Mouse (Mus musculus) forebrain, embryonic 14.5 days (tissue): Measurements from ENCODE around the gene Cd300a. TPM values are rescaled to one million over a fixed set of nuclear protein-coding genes. Genes with fewer than 3 reads are reported as not detected.

Experiments used
- ATAC-seq: fragments of 200-750 bp; cut with Nextera tagmentation; 2 replicates; pipeline ENCODE4 v1.8.0; 2017; ENCODE audit warnings: mild to moderate bottlenecking, moderate library complexity
- DNase-seq: peaks from one replicate; pipeline ENCODE4 v3.0.0-alpha.2; 2015; ENCODE audit warnings: low spot score
- H3K27ac ChIP-seq: fragments of 300-500 bp; sonication (generic); 2 replicates; pipeline ENCODE4 v1.5.1; 2014; ENCODE audit warnings: low read depth, mild to moderate bottlenecking, control low read depth, low read length, moderate library complexity
- H3K27me3 ChIP-seq: fragments of 300-500 bp; sonication (generic); replicated peaks from 2 replicates; pipeline ENCODE4 v1.6.1; 2014; ENCODE audit warnings: low read length, control low read depth, mixed read lengths; ENCODE audit not compliant: control insufficient read depth, insufficient read depth
- H3K36me3 ChIP-seq: fragments of 300-500 bp; sonication (generic); 2 replicates; pipeline ENCODE4 v1.6.1; 2014; ENCODE audit warnings: low read length, control low read depth; ENCODE audit not compliant: control insufficient read depth, insufficient read depth
- H3K4me1 ChIP-seq: fragments of 300-500 bp; sonication (generic); 2 replicates; pipeline ENCODE4 v1.6.1; 2014; ENCODE audit warnings: antibody characterized with exemption, low read length, control low read depth; ENCODE audit not compliant: control insufficient read depth, insufficient read depth
- H3K4me2 ChIP-seq: fragments of 300-500 bp; sonication (generic); 2 replicates; pipeline ENCODE4 v1.6.1; 2014; ENCODE audit warnings: mild to moderate bottlenecking, control low read depth, low read length
- H3K4me3 ChIP-seq: fragments of 300-500 bp; sonication (generic); 2 replicates; pipeline ENCODE4 v1.5.1; 2014; ENCODE audit warnings: low read depth, low read length, control low read depth
- H3K9ac ChIP-seq: fragments of 300-500 bp; sonication (generic); 2 replicates; pipeline ENCODE4 v1.6.1; 2014; ENCODE audit warnings: mild to moderate bottlenecking, low read length, control low read depth, moderate library complexity
- H3K9me3 ChIP-seq: fragments of 300-500 bp; sonication (generic); replicated peaks from 2 replicates; pipeline ENCODE4 v1.6.1; 2016; ENCODE audit warnings: low read length, control low read depth, mixed read lengths; ENCODE audit not compliant: control insufficient read depth
- WGBS: fragments of 180-500 bp; shearing (Covaris S2); extraction: QIAGEN DNeasy Blood & Tissue Kit; methylation state at CpG from one replicate; pipeline ENCODE4 v1.1.7; 2014; 5-methylcytosine and 5-hydroxymethylcytosine counted together
- polyA plus RNA-seq: library from polyadenylated mRNA; unstranded; fragments of >200 nt; fragmentation: Nextera tagmentation; extraction: Ambion mirVana; gene quantifications from 2 replicates; pipeline ENCODE4 v1.2.1, GENCODE M21; 2014

Cd300a gene
- polyA plus RNA-seq, 1 experiment from 2014 or later = 1.0 TPM

DNA sequence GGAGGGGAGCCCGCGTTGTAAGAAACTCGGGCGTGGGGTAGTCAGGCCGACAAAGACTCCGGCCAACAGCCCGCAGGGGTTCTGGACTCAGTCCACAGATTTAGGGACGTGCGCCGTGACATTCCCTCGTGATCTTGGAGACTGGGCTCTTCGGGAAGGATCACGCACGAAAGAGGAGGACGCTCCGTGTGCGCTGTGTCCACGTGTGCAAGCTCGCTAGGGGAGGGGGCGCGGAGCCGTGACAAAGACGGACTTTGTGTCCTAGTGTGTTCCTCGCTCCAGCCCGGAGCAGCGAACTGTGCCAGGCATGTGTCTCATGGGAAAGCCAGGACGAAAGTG lies 38.6 kb upstream of the Cd300a start:
- peak; percentile 48 for DNase-seq

DNA sequence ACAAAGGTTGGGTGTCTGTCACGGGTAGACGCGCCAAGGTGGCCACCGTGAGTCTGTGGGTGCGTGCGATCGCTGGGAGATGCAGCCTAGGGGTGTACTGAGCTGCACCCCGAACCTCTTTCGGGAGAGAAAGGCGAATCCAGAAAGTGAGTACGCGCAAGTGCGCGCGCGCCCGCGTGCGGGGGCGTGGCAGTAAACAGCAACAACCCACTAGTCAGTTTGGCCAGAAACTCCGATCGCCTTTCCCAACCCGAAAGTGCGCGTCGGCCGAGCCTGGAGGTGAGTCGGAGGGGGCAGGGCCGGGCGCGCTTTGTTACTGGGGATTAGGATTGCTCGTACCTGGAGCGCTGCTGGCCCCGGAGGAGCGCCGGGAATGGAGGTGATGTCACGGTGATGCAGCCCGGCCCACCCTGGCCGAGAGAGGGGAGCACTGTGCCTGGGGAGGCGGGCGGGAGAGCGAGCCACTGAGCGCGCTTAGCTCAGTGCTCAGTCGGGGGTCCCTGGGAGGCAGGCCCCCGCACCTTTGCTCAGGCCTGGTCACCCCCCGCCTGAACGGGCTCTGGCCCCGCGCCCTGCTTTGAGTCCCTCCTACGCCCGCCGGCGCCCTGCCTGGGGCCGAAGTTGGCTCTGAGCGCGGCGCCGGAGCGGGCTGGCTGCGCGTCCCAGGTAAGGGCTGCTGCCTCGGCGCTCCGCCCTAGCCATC lies 38.1 kb upstream of the Cd300a start:
- H3K27me3 ChIP-seq = peaks cover 52% of the 10 kb centered on the region
- ATAC-seq = peak; percentile 60
- WGBS = under 1% methylated on average over 61 of the region's 65 CpGs
- H3K27ac ChIP-seq = no peak overlapping the region
- H3K4me2 ChIP-seq = peak overlapping the region; percentile 95
- H3K4me3 ChIP-seq = peak overlapping the region; percentile 56
- H3K36me3 ChIP-seq = no peaks in the 10 kb centered on the region
- H3K9ac ChIP-seq = peak overlapping the region; percentile 59
- DNase-seq = peak; percentile 51
- H3K9me3 ChIP-seq = no peaks in the 10 kb centered on the region
- peaks cover 14% of the 10 kb centered on the region for H3K4me1 ChIP-seq

More for the DNA sequence above, 38.6 kb upstream of the Cd300a start:
- no peaks in the 10 kb centered on the region for H3K36me3 ChIP-seq
- WGBS = under 1% methylated on average over 27 of the region's 27 CpGs
- peak overlapping the region; percentile 56 for H3K4me3 ChIP-seq
- H3K4me2 ChIP-seq = peak overlapping the region; percentile 95
- H3K4me1 ChIP-seq = peaks cover 14% of the 10 kb centered on the region
- peak; percentile 63 for ATAC-seq
- peaks cover 52% of the 10 kb centered on the region for H3K27me3 ChIP-seq
- H3K9ac ChIP-seq = peak overlapping the region; percentile 59
- no peaks in the 10 kb centered on the region for H3K9me3 ChIP-seq
- H3K27ac ChIP-seq = no peak overlapping the region

DNA sequence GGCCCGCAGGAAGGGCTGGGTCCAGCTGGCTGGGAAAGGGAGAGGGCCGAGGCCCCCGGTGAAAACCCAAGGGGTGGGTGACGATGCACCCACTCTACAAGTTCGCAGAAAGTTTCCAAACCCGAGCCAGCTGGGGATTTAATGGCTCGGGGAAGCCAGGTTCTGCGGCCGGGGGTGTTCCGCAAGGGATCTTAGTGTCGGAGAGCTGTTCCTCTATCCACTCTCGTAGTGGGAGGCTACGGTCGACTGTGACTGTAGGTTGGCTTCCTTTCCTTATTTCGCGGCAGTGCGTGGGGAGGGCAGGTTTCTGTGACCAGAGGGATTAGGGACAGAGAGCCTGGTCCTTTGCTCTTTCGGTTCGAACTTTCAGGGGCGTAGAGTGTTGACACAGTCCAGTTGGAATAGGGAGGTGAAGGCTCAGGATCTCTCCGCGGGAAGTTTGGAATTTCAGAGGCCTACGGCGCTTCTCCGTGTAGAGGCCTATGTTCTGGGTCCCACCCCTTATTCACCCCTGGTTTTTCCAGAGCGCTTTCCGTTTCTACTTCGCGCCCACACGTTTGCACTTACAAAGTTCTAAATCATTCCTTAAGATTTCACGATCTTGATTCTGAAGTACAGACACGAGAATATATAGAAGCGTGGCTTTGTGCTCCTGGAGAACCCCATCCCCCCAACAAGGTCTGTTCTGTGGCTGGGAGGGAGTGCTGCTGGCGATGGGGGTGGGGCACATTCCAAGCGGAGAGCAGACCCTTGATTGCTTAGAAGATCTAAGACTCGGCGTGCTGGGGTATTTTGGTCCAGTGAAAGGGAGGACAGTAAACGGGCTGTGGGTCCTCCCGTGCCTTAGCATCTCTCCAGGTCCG lies 37.3 kb upstream of the Cd300a start:
- H3K4me1 ChIP-seq = peaks cover 14% of the 10 kb centered on the region
- 2% methylated on average over 40 of the region's 40 CpGs for WGBS
- H3K9ac ChIP-seq = peak overlapping the region; percentile 59
- ATAC-seq (no peak; the same call in 1 of the 2 replicates), DNase-seq (no peak)
- no peak overlapping the region for H3K27ac ChIP-seq
- peaks cover 52% of the 10 kb centered on the region for H3K27me3 ChIP-seq
- H3K9me3 ChIP-seq = no peaks in the 10 kb centered on the region
- peak overlapping the region; percentile 95 for H3K4me2 ChIP-seq
- H3K4me3 ChIP-seq = peak overlapping the region; percentile 56
- H3K36me3 ChIP-seq = no peaks in the 10 kb centered on the region

DNA sequence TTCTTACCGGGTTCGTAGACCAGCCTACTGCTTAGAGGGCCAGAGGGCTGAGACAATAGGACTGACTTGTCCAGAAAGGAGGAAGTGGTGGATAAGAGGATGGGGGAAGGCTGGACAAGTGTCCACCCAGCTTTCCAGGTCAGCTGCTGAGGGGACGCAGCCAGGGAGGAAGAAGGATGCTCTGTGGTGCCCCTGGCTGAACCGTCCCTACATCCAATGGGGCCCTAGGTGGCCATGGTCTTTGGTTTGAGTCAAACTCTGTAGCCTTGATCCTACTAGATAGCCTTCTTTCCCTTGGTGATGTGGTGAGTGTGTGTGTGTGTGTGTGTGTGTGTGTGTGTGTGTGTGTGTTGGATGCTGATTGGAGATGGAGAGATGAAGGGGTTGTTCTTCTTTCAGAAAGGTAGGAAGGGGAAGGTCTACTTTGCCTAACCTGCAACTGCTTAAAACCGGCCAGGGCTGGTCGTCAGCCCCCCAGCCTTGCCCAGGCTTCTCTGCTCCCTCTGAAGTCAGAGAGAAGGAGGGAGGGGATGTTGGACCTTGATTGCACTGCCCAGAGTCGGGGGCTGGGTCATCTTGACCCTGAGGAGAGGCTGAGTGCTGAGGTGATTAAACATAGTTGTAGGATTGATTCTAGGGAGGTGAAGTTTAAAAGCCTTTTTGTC lies 36.5 kb upstream of the Cd300a start:
- Histone ChIP-seq H3K4me3 (peak overlapping the region; percentile 56), H3K27me3 (peaks cover 52% of the 10 kb centered on the region), H3K4me1 (peaks cover 14% of the 10 kb centered on the region), H3K9me3 (no peaks in the 10 kb centered on the region), H3K4me2 (peak overlapping the region; percentile 95; the same call in 1 of the 2 replicates), H3K27ac (no peak overlapping the region), H3K9ac (no peak overlapping the region), H3K36me3 (no peaks in the 10 kb centered on the region)
- WGBS = 25% methylated on average over 7 of the region's 7 CpGs
- ATAC-seq (no peak), DNase-seq (no peak)

DNA sequence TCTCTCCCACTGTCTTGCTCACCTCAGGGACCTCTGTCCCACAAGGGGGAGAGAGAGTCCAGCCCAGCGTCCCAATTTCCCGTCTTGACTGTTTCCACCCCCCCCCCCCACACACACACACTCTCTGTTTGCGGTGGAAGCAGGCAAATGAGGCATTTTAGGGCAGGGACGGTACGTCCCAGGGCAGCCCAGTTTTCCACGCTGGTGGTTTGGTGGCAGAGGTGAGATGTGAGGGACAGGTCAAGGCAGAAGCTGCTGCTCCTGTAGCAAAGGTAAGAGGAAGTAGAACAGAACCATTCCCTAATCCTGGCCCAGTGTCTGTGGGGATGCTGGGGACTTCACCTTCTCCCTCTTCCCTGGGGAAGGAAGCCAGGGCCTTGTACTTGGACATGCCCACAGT lies 35.3 kb upstream of the Cd300a start:
- ATAC-seq (no peak), DNase-seq (no peak)
- WGBS = 82% methylated on average over 6 of the region's 6 CpGs
- no peaks in the 10 kb centered on the region for H3K9me3 ChIP-seq
- no peak overlapping the region for H3K9ac ChIP-seq
- no peaks in the 10 kb centered on the region for H3K36me3 ChIP-seq
- no peak overlapping the region for H3K4me2 ChIP-seq
- H3K27me3 ChIP-seq = peaks cover 45% of the 10 kb centered on the region
- peaks cover 14% of the 10 kb centered on the region for H3K4me1 ChIP-seq
- H3K27ac ChIP-seq = no peak overlapping the region
- H3K4me3 ChIP-seq = no peak overlapping the region

DNA sequence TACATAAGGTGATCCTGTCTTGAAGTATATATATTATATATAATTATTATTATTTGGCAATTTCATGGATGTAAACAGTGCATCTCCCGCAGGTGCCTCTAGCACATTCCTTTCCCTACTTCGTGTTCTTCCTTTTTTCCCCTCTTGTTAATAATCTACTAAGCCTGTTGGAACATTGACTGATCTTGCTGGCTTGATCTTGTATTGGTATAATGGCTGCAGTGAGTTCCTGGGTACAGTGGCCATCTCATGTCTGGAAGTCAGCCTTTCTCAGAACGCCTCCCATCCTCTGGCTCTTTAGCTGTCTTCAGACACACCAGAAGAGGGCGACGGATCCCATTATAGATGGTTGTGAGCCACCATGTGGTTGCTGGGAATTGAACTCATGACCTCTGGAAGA lies 33.7 kb upstream of the Cd300a start:
- DNase-seq = no peak
- Histone ChIP-seq H3K4me3 (no peak overlapping the region), H3K4me1 (peaks cover 7% of the 10 kb centered on the region), H3K36me3 (no peaks in the 10 kb centered on the region), H3K4me2 (no peak overlapping the region), H3K27me3 (peaks cover 29% of the 10 kb centered on the region), H3K27ac (no peak overlapping the region), H3K9me3 (no peaks in the 10 kb centered on the region), H3K9ac (no peak overlapping the region)
- WGBS = 96% methylated on average over 5 of the region's 5 CpGs
- ATAC-seq = no peak

DNA sequence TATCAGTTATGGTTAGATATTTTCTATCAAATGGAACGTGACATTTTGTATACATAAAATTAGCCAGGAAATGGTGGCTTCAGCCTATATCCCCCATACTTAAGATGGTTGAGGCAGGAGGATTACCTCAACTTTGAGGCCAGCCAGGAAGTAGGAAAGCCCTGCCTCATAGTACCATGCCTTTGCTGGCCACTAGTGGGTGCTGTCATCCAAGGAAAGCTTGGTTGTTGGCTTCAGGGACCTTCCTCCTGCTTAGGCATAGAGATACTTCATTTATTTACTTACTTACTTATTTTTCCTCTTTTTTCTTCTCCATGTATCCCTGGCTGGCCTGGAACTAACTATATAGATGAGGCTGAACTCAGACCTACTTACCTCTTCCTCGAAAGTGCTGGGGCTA lies 31.2 kb upstream of the Cd300a start:
- no peak overlapping the region for H3K27ac ChIP-seq
- H3K9ac ChIP-seq = no peak overlapping the region
- no peak for DNase-seq
- ATAC-seq = no peak
- no peaks in the 10 kb centered on the region for H3K36me3 ChIP-seq
- no peak overlapping the region for H3K4me3 ChIP-seq
- H3K27me3 ChIP-seq = 0 out of 2 replicates have a peak, but pooled peaks cover 6% of the 10 kb centered on the region
- H3K9me3 ChIP-seq = no peaks in the 10 kb centered on the region
- H3K4me1 ChIP-seq = no peaks in the 10 kb centered on the region
- WGBS = 94% methylated on average over 2 of the region's 2 CpGs
- H3K4me2 ChIP-seq = no peak overlapping the region

DNA sequence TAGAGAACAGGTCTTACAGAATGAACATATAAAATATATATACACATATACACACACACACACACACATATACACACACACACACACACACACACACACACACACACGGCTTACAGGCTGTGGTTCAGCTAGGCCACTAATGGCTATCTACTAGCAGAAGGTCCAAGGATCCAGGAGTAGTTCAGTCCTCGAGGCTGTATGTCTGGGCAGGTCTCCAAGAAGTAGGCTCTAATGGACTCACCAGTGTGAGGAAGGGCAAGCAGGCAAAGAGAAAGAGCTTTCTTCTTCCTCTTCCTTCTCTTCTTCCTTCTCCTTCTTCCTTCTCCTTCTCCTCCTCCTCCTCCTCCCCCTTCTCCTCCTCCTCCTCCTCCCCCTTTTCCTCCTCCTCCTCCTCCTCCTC lies 28.8 kb upstream of the Cd300a start:
- Histone ChIP-seq H3K36me3 (no peaks in the 10 kb centered on the region), H3K4me3 (no peak overlapping the region), H3K9me3 (no peaks in the 10 kb centered on the region), H3K9ac (no peak overlapping the region), H3K4me2 (no peak overlapping the region), H3K27me3 (no peaks in the 10 kb centered on the region), H3K27ac (no peak overlapping the region), H3K4me1 (no peaks in the 10 kb centered on the region)
- DNase-seq (no peak), ATAC-seq (no peak)
- WGBS = 76% methylated on average over 2 of the region's 2 CpGs
